Comparison of ENCODE assay signal across 1 mouse cellular context in the genomic region with DNA sequence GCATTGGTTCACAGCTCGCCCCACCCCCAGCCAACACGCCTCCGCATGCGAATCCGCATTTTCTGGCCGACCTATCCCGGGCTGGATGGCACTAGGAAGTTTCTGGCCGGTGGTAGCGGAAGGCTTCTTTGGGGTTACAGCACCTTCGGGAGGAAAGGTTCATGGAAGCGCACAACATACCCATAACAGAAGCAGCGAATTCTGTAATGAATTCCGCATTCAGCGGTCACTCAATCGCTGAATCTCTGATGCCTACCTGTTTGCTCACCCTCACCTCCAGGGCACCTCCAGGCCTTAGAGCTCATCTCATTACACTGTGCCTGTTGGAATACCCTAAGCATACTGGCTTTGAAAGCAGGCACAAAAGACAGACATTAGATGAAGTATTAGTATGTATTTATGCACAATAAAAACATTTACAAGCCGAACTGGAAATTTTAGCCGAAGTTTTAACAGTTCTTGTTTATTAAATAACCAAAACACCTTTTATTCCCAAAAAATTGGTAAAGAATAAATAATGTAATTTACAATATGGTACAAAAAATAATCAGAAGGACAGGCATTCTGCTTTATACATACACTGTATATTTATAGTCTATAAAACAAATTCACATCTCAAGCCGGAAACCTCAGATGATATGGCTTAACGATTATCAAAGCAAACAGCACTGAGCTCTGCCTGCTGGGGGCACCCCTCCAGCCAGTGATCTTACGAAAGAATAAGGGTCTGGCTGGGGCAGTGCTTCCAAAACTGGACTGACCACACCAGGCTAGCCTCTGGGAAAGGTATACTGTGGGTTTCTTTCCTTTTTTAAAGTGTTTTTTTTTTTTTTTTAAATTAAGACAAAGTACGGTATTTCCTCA.
A peak's percentile ranks its signal among the peaks of the same experiment; 100 is the strongest.
TF ChIP-seq lines count a peak whose summit lies in the region.

No protein-coding gene starts in this region.

TF ChIP-seq in MEL, 35 proteins besides CTCF, POLR2A, EP300 and RAD21:
- TF ChIP-seq NELFE (IDR thresholded peaks at IDR 0.05; ENCODE audit: low read depth, low read length), result peak; percentile 59
- TF ChIP-seq MXI1 (IDR thresholded peaks at IDR 0.05; ENCODE audit: low read depth, low read length), result peak; percentile 4; the same call in 1 of the 2 replicates
- no peak for TF ChIP-seq KAT2A (conservative IDR thresholded peaks at IDR 0.05; ENCODE audit: low read depth, low read length)
- 0 out of 2 replicates have a peak, but pooled peaks have one; percentile 5 for TF ChIP-seq E2F4 (IDR thresholded peaks at IDR 0.05; ENCODE audit: borderline replicate concordance, low read depth, low read length)
- peak; percentile 39; the same call in 1 of the 2 replicates for TF ChIP-seq HCFC1 (IDR thresholded peaks at IDR 0.05; ENCODE audit: low read depth, low read length)
- peak; percentile 39; the same call in 1 of the 2 replicates for TF ChIP-seq POLR2AphosphoS2 (IDR thresholded peaks at IDR 0.05; ENCODE audit: low read length)
- TF ChIP-seq BHLHE40 (IDR thresholded peaks at IDR 0.05; ENCODE audit: borderline replicate concordance, low read depth, low read length), result no peak
- no peak for TF ChIP-seq CHD2 (IDR thresholded peaks at IDR 0.05; ENCODE audit: low read length)
- no peak for TF ChIP-seq MAZ (IDR thresholded peaks at IDR 0.05; ENCODE audit: low read depth, low read length)
- TF ChIP-seq GATA1 (IDR thresholded peaks at IDR 0.05; ENCODE audit: low read depth, low read length), result 0 out of 2 replicates have a peak, but pooled peaks have one; percentile 19
- no peak for TF ChIP-seq UBTF (IDR thresholded peaks at IDR 0.05; ENCODE audit: borderline replicate concordance, insufficient read depth, low read depth, low read length)
- no peak for TF ChIP-seq SMC3 (IDR thresholded peaks at IDR 0.05; ENCODE audit: low read depth, low read length)
- TF ChIP-seq GABPA (IDR thresholded peaks at IDR 0.05; ENCODE audit: low read depth, low read length), result no peak
- peak; percentile 63 for TF ChIP-seq SIN3A (IDR thresholded peaks at IDR 0.05; ENCODE audit: low read length)
TF ChIP-seq in MEL: peak in this region for 7.
